Mouse (Mus musculus): ENCODE measurements around the gene Ripk3.

- TF ChIP-seq POLR2A (IDR thresholded peaks at IDR 0.05; ENCODE audit: insufficient read depth, low read length) = no peak
- TF ChIP-seq CTCF (IDR thresholded peaks at IDR 0.05; ENCODE audit: low read depth, low read length) = no peak
Measured at GRCm38 (mm10) chr14:55826551-55827340, 38.1 kb upstream of the Ripk3 start.

All from ES-Bruce4 (cell line).